Mouse (Mus musculus): Measurements from ENCODE around the gene Notch2.

Gene Notch2

DNA sequence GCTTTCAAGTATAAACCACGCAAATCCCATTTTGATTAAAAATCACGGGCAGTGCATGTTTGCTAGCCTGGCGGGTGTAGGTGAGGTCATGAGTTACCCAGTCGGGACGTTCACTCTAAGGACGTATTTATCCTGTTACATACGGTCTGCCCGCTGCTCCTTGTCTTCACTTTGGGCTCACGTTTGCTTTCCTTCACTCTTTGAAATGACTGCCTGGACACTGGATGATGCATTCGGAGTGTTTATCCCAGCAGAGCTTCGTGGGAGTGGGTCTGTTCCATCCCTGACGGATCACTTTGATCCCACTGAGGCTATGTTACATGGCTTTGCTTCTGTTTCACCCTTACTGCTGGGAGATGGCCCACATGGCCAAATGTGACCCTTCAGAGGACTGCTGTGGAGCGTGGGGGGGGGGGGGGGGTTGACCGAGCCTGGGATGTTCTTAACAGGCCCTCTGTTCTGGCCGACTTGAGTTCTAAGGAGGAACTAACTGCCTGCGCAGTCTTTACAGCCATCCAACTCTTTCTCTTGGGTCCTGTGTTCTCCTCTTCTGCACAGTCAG, 38.2 kb downstream of the Notch2 start:
- DNase-seq (ENCODE audit: low read depth, low spot score) = no peak

GRCm38 (mm10) chr3:98052507-98053430, 39.4 kb downstream of the Notch2 start:
- DNase-seq (ENCODE audit: low read depth, low spot score) = no peak

DNA sequence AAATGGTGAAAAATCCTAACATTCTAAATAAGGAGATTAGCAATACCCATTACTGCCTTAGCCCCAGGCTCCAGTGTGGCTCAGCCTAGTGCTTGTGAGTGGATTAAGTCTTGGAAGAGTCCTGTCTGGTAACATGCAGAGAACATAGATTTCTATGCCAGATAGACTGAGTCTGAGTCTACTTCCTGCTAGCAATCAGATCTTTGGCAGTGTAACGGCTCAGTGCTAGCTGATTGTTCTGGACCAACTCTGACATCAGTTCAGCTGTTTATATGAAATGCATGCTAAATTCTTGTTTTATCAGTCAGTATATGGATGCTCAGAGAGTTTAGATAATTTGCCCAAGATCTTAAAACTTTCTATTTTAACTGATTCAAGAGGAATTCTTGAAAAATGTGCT, 40.5 kb downstream of the Notch2 start:
- DNase-seq (ENCODE audit: low read depth, low spot score) = no peak

GRCm38 (mm10) chr3:98054334-98055007, 41.1 kb downstream of the Notch2 start:
- no peak for DNase-seq (ENCODE audit: low read depth, low spot score)

DNA sequence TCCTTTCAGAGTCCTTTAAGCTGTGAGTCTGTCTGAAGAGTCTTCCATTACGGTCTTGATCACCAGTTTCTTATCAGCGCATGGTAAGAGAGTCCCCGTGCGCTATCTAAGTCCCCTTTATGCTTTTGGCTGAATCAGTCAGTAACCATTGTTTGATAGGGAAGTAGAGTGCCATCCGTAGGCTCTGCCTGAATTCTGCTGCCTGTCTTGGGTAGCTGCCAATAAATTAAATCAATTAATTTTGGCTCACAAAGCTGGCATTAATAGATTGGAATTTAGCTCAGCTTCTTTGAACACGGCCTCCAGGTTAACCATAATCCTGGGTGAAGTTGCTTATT, 41.6 kb downstream of the Notch2 start:
- no peak for DNase-seq (ENCODE audit: low read depth, low spot score)

DNA sequence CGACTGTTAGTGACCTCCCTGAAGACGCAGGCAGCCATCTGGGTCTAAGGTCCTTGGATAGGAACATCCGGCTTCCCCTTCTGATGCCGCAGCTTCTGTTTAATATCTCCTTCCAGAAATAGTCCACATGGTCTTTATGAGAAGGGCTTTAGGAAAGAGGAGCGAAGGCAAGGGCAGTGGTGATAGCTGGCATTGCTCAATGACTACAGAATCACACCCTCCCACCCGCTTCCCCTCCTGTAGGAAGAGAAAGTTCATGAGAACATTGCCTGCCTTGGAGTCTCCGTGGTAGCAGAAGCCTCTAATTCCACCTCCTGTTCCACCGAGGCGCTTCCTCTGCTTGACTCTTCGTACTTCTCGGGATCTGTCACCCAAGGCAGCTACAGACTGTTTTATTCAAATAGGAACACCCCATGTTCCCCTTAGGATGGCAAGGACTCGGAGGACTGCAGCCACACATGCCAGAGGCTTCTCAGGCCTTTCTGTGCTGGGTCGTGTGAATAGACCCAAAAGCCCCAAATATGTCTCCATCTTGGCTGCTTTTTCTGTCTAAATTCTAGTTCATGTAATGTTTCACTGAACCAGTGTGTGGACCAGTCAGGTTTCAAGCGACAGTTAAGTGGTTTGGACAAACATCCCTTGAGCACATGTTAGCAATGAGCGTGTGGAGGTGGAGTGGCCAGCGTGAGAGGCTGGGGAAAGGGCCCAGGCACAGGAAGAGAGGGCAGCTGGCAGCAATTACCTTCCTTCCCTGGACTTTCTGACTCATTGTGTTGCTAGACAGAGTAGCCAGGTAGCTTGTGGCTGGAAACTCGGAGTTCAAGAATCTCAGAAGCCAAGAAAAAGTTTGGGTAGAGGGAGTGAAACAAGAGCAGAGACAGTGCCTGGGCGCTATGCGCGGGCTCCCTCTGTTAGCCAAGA, 42.7 kb downstream of the Notch2 start:
- peak; percentile 74 for DNase-seq (ENCODE audit: low read depth, low spot score)

- DNase-seq (ENCODE audit: low read depth, low spot score) = no peak
Measured at GRCm38 (mm10) chr3:98056956-98057365, 43.6 kb downstream of the Notch2 start.

- DNase-seq (ENCODE audit: low read depth, low spot score) = no peak
Measured at GRCm38 (mm10) chr3:98059076-98059475, 45.7 kb downstream of the Notch2 start.

- DNase-seq (ENCODE audit: low read depth, low spot score) = peak; percentile 72
Measured at GRCm38 (mm10) chr3:98060981-98061660, 47.8 kb downstream of the Notch2 start.

GRCm38 (mm10) chr3:98061661-98062330, 48.5 kb downstream of the Notch2 start:
- DNase-seq (ENCODE audit: low read depth, low spot score) = no peak

GRCm38 (mm10) chr3:98062591-98063185, 49.4 kb downstream of the Notch2 start:
- DNase-seq (ENCODE audit: low read depth, low spot score) = no peak

- peak; percentile 87 for DNase-seq (ENCODE audit: low read depth, low spot score)
Measured at GRCm38 (mm10) chr3:98063186-98063771, 50.0 kb downstream of the Notch2 start.

- no peak for DNase-seq (ENCODE audit: low read depth, low spot score)
Measured at GRCm38 (mm10) chr3:98063833-98064232, 50.5 kb downstream of the Notch2 start.

- no peak for DNase-seq (ENCODE audit: low read depth, low spot score)
Measured at GRCm38 (mm10) chr3:98065004-98065403, 51.7 kb downstream of the Notch2 start.

- no peak for DNase-seq (ENCODE audit: low read depth, low spot score)
Measured at GRCm38 (mm10) chr3:98066434-98066833, 53.1 kb downstream of the Notch2 start.

DNA sequence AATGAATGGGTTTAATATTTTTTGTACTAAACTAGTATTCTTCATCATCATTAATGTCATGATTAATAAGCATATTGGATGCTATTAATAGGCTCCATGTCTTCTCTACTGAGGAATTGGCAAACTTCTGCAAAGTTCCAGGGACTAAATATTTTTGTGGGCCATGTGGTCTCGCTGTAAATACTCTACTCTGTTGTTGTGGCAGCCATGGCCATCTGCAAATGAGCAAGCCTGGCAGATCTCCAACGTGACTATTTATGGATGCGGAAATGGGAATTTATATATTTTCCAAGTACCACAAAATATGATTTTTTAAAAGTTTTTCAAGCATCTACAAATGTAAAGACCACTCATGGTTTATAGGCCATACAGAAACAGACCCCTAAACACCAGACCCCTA, 54.1 kb downstream of the Notch2 start:
- no peak for DNase-seq (ENCODE audit: low read depth, low spot score)

- no peak for DNase-seq (ENCODE audit: low read depth, low spot score)
Measured at GRCm38 (mm10) chr3:98067852-98068491, 54.6 kb downstream of the Notch2 start.

GRCm38 (mm10) chr3:98069161-98069560, 55.8 kb downstream of the Notch2 start:
- DNase-seq (ENCODE audit: low read depth, low spot score) = no peak

GRCm38 (mm10) chr3:98069856-98070255, 56.5 kb downstream of the Notch2 start:
- no peak for DNase-seq (ENCODE audit: low read depth, low spot score)
